Mouse (Mus musculus): Measurements from ENCODE around the gene Pmepa1.

Gene Pmepa1

DNA sequence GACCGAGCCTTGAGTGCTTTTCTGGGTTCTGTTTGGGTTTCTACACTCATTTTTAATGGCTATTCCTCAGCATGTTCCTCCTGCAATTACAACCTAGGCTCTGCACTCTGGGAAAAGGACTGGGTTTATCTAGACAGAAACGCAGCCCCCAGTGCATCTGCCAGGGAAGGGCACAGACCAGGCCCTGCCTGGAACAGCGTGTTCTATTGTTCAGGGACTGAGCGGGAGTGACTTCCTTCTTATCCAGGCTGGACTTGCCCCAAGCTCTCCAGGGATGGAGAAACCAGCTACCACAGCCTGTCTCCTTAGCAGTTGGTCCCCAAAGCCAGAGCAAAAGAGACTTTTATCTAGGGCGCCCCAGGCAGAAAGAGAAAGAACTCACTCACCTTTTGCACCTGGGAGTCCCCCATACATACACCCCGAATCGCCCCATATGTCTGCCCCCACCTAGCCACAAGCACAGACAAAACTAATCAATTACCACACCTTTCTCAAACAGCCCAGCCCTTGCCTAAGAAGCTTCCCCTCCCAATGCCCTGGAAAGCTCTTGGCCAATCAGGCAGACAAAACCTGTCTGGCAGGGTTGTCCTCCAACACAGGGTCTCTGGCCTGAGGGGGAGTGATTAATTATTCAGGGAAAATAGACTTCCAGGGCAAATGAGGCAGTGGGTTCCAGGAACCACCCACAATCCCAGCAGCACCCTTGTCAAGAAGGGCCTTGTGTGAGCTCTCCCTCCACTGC, 20.4 kb downstream of the Pmepa1 start:
- intact Hi-C loops (cut with DNase I), result no loop called here

DNA sequence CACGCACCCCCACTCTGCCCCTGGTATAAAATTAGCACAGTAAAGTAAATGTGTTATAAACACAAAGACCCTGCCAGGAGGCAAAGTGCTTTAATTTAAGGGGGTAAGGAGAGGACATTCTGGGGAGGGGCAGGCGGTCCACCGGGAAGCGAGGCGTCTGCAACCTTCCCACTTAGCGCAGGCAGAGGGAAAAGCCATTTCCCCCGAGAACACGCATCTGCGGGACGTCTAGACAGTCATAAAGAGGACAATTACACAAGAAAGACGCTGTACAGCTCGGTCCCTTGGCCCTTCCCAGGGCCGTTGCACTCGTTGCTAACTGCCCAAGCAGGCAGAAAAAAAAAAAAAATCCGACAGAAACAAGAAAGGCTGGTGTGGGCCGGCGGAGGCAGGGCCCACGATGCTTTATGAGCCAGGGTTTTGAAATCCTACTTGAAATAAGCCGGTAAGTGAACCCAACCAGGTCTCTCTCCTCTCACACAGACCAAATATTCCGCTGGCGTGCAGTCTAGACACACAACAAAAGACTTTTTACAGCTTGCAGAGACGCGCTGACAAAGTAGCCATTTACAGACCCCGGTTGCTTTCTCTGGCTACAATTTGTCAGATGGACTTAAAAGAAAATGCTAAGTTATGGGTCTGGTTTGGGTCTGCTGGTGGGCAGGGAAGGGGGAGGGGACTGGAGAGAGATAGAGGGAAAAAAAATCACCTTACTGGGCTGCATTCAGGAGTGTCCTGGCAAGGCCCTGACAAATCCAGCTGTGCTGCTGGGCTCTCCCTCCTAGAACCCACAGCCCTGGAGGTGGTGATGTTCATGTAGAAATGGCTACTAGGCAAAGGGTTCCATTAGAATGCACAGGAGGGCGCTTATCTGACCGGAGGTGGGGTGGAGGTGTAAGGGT, 22.3 kb downstream of the Pmepa1 start:
- intact Hi-C loops (cut with DNase I), result no loop called here

DNA sequence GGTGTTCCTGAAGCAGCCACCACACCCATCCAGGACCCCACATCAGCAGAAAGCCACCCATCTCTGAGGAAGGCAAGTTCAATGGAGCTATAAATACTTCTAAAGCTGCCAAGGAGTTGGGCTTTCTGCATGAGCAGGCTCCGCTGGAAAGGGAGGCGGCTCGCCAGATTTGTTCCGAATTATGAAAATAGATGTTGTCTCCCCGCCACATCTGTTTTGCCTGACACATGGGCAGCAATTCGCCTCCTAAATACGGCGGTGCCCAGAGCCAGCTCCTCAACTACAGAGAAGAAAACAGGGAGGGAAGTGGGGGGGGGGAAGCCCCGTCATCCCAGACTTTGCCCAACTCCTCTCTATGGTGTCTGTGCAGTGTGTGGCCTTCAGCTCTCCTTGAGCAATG, 24.7 kb downstream of the Pmepa1 start:
- intact Hi-C loops (cut with DNase I), result no loop called here

DNA sequence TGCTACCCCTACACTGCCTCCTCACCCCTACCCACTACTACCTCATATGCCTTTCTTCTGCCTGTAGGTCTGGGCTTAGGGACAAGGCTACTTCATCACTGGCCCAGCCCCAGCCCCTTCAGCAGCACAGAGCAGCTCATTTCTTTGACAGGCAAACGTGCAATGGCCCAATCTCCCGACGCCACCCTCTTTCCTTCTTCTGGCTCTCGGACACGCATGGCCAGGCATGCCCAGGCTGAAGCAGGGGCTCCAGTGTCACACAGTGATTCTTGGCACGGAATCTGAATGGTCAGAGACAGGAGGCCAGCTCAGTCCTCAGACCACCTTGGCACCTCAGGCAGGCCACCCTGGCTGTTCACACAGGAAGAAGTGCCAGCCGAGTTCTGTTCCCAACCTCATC, 25.2 kb downstream of the Pmepa1 start:
- intact Hi-C loops (cut with DNase I), result no loop called here

DNA sequence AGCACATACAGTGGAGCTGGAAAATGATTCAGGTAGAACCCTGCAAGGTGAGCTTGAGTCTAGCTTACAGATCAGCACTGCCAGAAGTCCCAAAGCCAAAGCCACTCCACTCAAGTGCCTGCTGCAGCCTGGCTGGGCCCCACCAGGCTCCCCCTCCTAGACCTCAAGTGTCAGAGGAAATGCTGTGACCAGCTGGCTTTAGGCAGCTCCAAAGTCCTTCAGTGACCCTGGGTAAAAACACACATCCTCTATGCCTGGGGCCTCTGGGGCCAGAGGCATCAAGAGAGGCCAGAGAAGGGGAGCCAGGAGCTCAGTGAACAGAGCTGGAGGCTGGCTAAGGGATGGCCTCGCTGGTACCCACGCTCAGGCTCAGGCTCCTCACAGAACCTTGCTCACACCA, 25.9 kb downstream of the Pmepa1 start:
- intact Hi-C loops (cut with DNase I), result no loop called here

DNA sequence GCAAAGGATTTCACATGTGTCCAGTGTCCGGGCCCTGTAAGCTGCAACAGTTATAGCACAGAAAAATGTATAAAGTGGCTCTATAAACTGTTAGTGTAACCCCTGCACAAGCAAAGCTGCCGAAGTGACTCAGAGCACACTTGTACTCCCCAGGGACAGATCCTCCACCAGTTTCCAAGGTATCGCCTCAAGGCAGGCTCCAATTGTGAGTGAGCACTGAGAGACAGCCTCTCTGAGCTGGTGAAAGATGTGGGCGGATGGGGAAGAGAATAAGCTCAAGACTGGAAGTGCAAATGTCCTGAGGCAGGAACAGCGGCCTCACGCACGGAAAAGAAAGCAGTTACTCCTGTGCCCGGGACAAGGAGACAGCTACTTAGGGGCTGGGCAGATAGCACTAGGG, 26.4 kb downstream of the Pmepa1 start:
- intact Hi-C loops (cut with DNase I), result no loop called here

DNA sequence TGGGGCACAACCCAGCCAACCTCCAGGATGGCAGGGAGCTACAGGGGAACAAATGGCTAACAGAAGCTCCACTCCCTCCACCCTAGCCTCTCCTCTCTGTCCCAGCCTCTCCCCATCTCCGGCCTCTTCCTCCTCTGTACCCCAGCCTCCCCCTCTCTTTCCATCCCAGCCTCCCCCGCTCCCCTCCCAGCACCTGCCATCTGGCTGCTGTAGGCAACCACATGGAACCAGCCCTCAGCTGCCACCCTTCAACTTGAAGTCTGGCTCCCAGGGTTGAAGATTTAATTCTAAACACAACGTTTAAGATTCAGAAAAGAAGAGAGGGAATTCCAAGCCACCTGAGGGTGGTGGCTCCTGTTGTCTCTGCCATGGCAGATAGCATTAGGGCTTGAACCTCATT, 26.9 kb downstream of the Pmepa1 start:
- intact Hi-C loops (cut with DNase I), result no loop called here

DNA sequence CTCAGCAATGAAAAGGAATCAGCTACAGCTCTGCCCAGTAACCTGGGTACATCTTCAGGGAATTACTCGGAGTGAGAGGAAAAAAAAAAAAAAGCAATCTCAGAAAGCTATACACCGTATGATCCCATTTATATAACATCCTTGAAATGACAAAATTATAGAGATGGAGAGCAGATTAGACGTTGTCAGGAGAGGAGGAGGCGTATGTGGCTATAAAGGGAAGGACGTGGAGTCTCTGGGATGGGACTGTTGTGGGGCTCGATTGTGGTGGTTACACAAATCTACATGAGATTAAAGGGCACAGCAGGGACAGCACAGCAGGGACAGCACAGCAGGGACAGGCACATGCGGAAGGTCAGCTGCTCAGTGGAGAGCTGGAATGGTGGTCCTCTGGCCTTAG, 27.5 kb downstream of the Pmepa1 start:
- intact Hi-C loops (cut with DNase I), result no loop called here

DNA sequence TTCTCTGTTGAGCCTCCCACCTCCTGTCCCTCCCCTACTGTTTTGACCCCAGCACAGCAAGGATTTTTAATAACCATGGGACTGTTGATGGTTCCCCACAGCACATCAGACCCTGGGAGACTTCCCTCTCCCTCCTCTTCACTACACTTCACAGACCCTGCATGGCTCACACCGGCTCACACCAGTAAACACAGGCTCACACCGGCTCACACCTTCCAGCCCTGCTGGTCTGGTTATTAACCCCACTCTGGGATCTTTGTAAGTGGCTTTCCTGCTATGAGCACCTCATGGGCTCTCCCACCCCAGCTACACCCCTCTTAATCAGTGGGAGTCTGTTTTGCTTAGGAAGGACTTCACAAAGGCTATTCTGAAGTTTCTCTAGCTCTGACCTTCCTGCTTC, 28.4 kb downstream of the Pmepa1 start:
- intact Hi-C loops (cut with DNase I), result no loop called here

DNA sequence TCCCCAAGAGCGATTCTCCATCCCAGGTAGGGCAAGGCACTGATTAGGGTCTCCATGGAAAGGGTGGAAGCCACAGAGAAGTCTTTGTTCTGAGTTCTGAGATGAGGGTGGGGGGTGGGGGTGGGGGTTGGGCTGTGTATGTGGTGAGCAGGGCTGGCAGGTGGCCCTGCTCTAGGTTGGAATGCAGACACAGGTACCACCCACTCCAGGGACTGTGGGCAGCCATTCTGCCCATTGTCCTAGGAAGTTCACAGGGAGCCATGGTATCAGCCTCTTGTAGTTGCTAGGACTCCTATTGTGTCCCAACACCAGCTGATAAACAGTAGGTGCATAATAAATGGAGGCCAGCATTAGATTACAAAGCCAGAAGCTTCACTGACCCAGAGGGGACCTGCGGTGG, 29.1 kb downstream of the Pmepa1 start:
- intact Hi-C loops (cut with DNase I), result no loop called here

DNA sequence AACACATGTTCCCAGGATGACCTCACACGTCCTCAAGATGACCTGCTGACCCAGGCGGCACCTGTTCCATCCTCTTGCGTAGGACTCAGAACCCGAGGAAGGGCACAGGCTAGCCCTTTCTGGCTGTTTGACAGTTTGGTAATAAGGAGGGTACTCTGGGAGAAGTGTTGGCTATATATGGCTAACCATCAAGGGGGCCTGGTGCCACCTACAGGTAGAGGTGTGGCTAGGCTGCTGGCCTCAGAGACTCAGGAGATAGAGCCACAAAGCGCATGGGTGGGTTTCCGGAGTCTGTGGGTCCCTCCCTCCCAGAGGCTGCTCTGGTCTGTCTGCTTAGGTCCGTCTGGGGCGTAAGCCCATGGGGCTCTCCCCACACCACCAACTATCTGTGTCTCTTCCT, 29.6 kb downstream of the Pmepa1 start:
- intact Hi-C loops (cut with DNase I), result no loop called here

DNA sequence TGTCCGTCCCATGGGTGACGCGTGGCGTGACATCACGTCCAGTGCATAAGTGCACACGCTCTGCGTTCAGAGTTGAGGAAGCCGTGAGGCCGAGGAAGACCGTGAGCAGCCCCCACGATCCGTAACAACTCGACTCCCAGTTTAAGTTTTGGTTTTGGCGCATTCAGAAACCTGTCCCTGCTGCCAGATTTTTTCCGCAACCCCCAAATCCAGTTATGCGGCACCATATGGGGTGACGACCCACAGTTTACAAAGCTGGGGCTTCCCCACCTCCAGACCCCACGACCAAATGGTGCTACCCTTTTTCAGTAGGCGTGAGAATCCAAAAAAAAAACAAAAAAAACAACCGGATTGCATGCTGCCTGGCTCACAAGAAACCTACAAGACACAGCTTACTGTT, 31.1 kb downstream of the Pmepa1 start:
- intact Hi-C loops (cut with DNase I), result no loop called here

DNA sequence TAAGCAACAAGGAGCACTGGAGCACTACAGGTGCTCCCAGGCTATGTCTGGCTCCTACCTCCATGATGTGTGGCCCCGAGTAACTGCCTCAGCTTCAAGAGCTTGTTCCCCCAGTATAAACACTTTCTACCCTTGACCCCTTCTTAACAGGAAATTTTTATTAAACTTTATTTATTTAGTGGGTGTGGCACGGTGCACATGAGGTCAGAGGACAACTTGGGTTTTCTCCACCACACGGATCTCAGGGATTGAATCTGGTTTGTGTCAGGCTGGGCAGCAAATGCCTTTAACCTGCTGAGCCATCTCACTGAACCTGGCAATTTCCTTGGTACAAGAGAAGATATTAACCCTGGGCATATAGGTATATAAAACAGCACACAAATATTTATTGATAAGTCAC, 32.2 kb downstream of the Pmepa1 start:
- intact Hi-C loops (cut with DNase I), result no loop called here

DNA sequence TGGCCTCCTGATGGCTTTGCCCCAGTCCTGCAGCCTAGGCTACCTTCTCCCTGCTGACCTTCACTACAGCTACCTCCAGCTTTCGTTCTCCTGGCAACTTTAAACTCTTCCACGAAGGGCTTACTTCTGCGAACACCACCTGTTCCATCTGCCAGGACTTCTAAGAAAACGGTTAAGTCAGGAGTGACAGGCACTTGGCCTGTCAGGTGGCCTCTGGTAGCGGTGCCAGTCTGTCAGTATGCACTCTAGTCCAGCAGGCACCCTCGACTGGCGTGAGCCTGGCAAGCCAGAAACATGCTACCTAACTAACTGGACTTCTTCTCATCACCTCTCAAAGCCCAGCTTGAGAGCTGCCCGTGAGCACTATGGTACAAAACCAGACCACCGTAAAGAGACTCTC, 32.7 kb downstream of the Pmepa1 start:
- intact Hi-C loops (cut with DNase I), result no loop called here

DNA sequence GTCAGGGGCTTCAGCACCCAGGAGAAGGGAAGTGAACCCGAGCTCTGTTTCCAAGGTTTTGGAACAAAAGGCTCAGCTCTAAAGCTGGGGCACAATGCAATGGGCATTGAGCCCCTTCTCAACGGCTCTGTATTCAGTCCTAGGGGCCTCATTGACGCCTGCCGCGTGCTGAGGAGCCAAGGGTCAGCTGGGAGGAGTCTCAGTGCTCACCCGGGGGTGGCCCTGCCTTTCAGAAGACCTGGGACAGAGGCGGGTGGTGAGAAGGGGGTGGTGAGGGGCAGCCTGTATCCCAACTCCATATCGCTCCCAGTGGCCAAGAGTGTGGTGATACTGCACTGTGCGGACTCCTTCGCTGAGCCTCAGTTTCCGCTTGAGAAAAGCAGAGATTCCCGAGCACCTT, 33.5 kb downstream of the Pmepa1 start:
- intact Hi-C loops (cut with DNase I), result no loop called here

DNA sequence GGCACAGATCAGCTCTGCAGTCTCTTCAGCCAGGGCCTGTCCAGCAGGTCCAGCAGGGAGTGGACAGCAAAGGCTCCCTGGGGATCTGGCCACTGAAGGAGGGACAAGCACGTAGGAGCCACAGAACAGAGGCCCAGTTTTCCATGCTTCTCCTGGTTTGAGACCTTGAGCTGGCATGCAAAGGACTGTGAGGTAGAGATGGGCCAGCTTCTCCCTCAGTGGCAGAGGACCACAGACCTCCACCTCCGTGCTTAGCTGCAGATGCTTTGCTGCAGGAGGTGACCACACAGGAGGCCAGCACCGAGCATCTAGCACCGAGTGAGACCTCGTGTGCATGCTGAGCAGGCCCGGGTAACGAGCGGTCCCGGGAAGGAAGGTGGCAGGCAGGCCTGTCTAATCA, 35.6 kb downstream of the Pmepa1 start:
- intact Hi-C loops (cut with DNase I), result no loop called here

DNA sequence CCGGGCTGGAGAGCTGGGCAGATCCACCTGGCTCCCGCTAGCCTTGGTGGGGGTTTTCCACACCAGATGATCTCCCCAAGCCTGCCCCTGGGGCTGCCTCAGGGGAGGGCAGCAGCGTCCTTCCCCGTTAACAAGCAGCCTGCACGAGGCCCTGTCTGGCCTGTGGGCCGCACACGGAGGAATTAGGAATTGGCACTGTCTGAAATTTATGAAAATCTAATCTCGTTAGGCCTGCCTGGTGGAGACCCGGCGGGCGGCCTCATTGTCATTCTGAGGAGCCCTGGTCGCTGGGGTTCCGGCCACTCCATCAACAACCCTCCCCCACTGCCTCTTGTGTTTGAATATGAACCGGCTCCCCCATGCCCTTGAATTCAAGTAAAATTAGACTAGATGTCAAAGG, 37.8 kb downstream of the Pmepa1 start:
- intact Hi-C loops (cut with DNase I), result no loop called here

DNA sequence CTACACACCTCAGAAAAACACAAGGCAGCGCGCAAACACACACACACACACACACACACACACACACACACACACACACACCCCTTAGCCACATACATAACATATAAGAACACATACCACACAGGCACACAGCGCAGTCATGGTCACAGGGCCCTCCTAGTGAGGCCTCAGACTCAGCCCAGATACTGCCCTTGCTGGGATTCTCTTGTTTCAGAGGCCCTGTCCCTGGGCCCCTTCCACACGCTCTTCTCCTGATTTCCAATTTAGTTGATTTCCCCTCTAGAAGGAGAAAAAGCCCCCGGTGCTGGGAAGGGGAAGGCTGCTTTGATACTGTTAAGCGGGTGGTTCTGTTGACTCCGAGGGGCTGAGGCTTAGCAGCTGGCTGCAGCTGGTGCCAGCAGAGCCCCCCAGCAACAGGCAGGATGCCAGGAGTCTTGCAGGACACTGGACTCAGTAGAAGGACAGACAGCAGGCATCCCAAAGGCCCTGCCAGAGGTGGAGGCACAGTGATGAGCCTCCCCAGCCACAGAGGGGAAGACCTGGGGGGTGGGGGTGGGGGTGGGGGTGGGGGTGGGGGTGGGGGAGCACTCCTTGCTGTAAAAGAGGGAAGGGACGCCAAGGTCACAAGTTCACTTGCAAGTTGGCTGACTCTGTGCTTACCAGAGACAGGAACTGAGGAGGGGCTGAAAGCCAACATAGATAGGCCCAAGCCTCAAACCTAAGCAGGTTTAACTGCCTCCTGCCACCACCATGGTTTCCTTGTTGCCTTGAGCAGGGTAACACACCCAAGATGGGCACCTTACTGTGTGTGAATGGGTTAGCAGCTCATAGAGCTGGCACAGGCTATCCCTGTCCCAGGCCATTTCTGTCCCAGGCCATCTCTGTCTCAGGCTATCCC, 40.6 kb downstream of the Pmepa1 start:
- intact Hi-C loops (cut with DNase I), result no loop called here

DNA sequence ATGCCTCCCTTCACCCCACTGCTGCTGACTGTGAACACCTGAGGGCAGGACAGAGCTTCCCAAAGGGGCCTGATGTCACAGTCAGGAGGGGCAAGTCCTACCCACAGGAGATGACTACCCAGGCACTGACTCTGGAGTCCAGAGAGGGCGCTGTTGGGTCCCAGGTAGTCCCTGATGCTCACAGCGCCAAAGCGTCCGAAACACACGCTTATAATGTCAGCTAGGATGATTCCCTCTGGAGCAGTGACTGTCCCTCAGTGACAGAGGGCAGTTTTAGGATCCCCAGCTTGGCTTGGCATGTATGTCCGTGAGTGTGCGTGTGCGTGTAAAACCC, 43.6 kb downstream of the Pmepa1 start:
- intact Hi-C loops (cut with DNase I), result loop anchor here (5.0 kb wide), 1 partner anchor 105 kb away; no protein-coding TSS in a partner anchor

DNA sequence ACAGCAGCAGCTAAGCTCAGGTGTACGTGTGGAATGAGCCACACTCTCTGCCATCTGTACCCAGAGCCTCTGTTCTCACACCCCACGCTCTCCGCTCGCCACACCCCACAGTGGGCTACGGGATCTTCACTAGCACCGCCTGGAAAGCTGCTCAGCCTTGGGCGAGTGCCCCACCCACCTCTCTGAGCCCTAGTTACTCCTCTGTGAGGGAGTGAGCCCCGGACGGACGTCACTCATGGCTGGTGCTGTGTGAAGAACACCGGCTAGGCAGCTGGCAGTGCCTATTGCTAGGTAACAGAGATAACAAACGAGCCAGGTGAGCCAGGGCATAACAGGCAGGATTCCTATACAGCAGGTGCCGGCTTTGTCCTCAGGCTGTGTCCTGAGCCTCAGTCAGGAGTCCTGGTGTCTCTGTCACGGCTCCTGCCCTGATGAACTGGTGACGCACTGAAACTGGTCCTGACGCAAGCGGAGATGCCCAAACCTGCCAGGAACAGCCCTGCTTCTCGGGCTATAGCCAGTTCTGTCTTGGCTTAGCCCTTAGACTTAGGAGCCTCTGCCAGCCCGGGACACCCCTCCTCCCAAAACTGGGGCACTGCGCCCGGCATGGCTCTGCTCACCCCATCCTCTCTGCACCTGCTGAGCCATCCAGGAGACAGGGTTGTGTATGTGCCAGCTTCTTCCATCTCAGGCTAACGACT, 44.1 kb downstream of the Pmepa1 start:
- intact Hi-C loops (cut with DNase I), result loop anchor here (5.0 kb wide), 1 partner anchor 105 kb away; no protein-coding TSS in a partner anchor

DNA sequence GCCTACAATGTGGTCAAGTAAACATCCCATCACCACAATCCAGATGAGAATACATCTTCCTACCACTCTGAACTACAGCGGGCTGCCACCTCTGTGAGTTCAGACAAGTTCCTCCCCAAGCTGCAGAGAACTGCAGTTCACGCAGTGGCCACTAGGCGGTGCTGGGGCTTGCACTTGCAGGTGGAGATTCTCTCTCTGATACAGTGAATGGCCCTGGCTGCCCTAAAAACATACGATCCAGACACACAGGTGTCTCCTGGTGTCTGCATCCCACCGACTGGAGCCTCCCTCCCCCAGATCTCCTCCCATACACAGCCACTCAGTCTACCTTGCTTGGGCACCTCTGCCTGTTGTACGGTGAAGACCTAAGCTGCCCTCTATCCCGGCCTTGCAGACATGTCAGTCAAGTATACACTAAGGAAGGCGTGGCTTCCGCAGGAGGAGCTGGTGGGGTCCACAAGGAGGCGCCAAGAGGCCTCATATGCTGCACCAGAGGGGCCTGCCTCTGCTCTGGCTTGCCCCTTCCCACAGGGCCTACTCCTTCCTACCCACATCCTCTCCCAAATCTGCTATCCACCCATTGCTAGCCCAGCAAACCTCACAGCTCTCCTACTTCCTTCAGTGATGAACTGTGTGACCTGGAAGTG, 46.6 kb downstream of the Pmepa1 start:
- intact Hi-C loops (cut with DNase I), result loop anchor here (1.0 to 5.0 kb wide), 3 partner anchors 108 to 316 kb away; no protein-coding TSS in a partner anchor
